Mouse (Mus musculus): ENCODE measurements around the gene Serpini1. TPM values are rescaled to one million over a fixed set of nuclear protein-coding genes. Genes with fewer than 3 reads are reported as not detected.

The Serpini1 gene
- total and polyA plus RNA-seq, 2 experiments from 2014 or later = 91.6 to 168 TPM

GRCm38 (mm10) chr3:75575582-75575981 lies 18.2 kb downstream of the Serpini1 start:
- no peak for ATAC-seq
- no peak for DNase-seq (ENCODE audit: low spot score)
- H3K9me3 ChIP-seq (ENCODE audit: low read length) = no peaks in the 10 kb centered on the region
- no peak for TF ChIP-seq CTCF (IDR thresholded peaks at IDR 0.05; ENCODE audit: low read depth)
- no peaks in the 10 kb centered on the region for H3K27me3 ChIP-seq (ENCODE audit: insufficient read depth, low read length)
- H3K27ac ChIP-seq = no peak overlapping the region
- H3K4me1 ChIP-seq (ENCODE audit: insufficient read depth, low read length) = no peaks in the 10 kb centered on the region
- H3K4me3 ChIP-seq (ENCODE audit: low read length) = no peak overlapping the region
- no peak overlapping the region for H3K4me2 ChIP-seq (ENCODE audit: low read depth, low read length)
- H3K9ac ChIP-seq (replicated peaks; ENCODE audit: low read length) = no peak overlapping the region
- H3K36me3 ChIP-seq (ENCODE audit: insufficient read depth, low read length) = no peaks in the 10 kb centered on the region
- WGBS = 90% methylated on average over 1 of the region's 1 CpGs

- Histone ChIP-seq H3K4me1 (ENCODE audit: insufficient read depth, low read length) (no peaks in the 10 kb centered on the region), H3K9ac (replicated peaks; ENCODE audit: low read length) (no peak overlapping the region), H3K4me3 (ENCODE audit: low read length) (no peak overlapping the region), H3K9me3 (ENCODE audit: low read length) (no peaks in the 10 kb centered on the region), H3K4me2 (ENCODE audit: low read depth, low read length) (no peak overlapping the region), H3K27me3 (ENCODE audit: insufficient read depth, low read length) (no peaks in the 10 kb centered on the region), H3K27ac (no peak overlapping the region), H3K36me3 (ENCODE audit: insufficient read depth, low read length) (no peaks in the 10 kb centered on the region)
- WGBS = 52% methylated on average over 4 of the region's 4 CpGs
- ATAC-seq (peak; percentile 29; the same call in 1 of the 2 replicates), DNase-seq (ENCODE audit: low spot score) (peak; percentile 7)
- peak; percentile 29 for TF ChIP-seq CTCF (IDR thresholded peaks at IDR 0.05; ENCODE audit: low read depth)
Observed at GRCm38 (mm10) chr3:75579352-75579751, 22.0 kb downstream of the Serpini1 start.

GRCm38 (mm10) chr3:75583293-75583692 lies 25.9 kb downstream of the Serpini1 start:
- WGBS = 57% methylated on average over 3 of the region's 3 CpGs
- Histone ChIP-seq H3K4me2 (ENCODE audit: low read depth, low read length) (no peak overlapping the region), H3K9me3 (ENCODE audit: low read length) (no peaks in the 10 kb centered on the region), H3K9ac (replicated peaks; ENCODE audit: low read length) (no peak overlapping the region), H3K27ac (no peak overlapping the region), H3K27me3 (ENCODE audit: insufficient read depth, low read length) (no peaks in the 10 kb centered on the region), H3K4me3 (ENCODE audit: low read length) (no peak overlapping the region), H3K4me1 (ENCODE audit: insufficient read depth, low read length) (no peaks in the 10 kb centered on the region), H3K36me3 (ENCODE audit: insufficient read depth, low read length) (no peaks in the 10 kb centered on the region)
- ATAC-seq = no peak
- TF ChIP-seq CTCF (IDR thresholded peaks at IDR 0.05; ENCODE audit: low read depth) = no peak
- peak; percentile 68 for DNase-seq (ENCODE audit: low spot score)

GRCm38 (mm10) chr3:75584898-75585297 lies 27.6 kb downstream of the Serpini1 start:
- Histone ChIP-seq H3K4me2 (ENCODE audit: low read depth, low read length) (no peak overlapping the region), H3K4me3 (ENCODE audit: low read length) (no peak overlapping the region), H3K36me3 (ENCODE audit: insufficient read depth, low read length) (no peaks in the 10 kb centered on the region), H3K27me3 (ENCODE audit: insufficient read depth, low read length) (no peaks in the 10 kb centered on the region), H3K9me3 (ENCODE audit: low read length) (no peaks in the 10 kb centered on the region), H3K27ac (no peak overlapping the region), H3K9ac (replicated peaks; ENCODE audit: low read length) (no peak overlapping the region), H3K4me1 (ENCODE audit: insufficient read depth, low read length) (no peaks in the 10 kb centered on the region)
- 86% methylated on average over 4 of the region's 4 CpGs for WGBS
- DNase-seq (ENCODE audit: low spot score) (no peak), ATAC-seq (no peak)
- no peak for TF ChIP-seq CTCF (IDR thresholded peaks at IDR 0.05; ENCODE audit: low read depth)

DNA sequence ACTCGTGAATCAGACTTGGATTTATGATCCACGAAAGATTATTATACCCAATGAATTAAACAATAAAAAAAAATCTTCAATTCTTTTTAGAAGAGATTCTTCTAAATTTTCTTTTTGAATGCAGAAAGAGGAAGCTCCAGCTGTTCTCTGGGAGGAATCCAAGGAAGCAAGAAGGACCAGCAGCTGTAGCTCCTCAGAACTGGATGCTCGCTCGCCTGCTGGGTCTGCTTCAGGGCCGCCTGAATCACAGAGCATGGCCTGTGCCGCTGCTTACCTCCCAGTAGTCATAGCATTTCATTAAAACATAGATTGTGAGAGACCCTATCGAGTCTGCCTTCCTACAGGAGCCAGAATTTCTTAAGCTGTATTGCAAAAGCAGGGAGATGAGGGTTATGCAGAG lies 53.7 kb downstream of the Serpini1 start:
- no peak overlapping the region for H3K9ac ChIP-seq (replicated peaks; ENCODE audit: low read length)
- DNase-seq (ENCODE audit: low spot score) (no peak), ATAC-seq (no peak)
- H3K9me3 ChIP-seq (ENCODE audit: low read length) = no peaks in the 10 kb centered on the region
- no peaks in the 10 kb centered on the region for H3K36me3 ChIP-seq (ENCODE audit: insufficient read depth, low read length)
- TF ChIP-seq CTCF (IDR thresholded peaks at IDR 0.05; ENCODE audit: low read depth) = no peak
- H3K4me1 ChIP-seq (ENCODE audit: insufficient read depth, low read length) = no peaks in the 10 kb centered on the region
- H3K4me3 ChIP-seq (ENCODE audit: low read length) = no peak overlapping the region
- no peak overlapping the region for H3K27ac ChIP-seq
- no peak overlapping the region for H3K4me2 ChIP-seq (ENCODE audit: low read depth, low read length)
- 69% methylated on average over 7 of the region's 7 CpGs for WGBS
- no peaks in the 10 kb centered on the region for H3K27me3 ChIP-seq (ENCODE audit: insufficient read depth, low read length)

DNA sequence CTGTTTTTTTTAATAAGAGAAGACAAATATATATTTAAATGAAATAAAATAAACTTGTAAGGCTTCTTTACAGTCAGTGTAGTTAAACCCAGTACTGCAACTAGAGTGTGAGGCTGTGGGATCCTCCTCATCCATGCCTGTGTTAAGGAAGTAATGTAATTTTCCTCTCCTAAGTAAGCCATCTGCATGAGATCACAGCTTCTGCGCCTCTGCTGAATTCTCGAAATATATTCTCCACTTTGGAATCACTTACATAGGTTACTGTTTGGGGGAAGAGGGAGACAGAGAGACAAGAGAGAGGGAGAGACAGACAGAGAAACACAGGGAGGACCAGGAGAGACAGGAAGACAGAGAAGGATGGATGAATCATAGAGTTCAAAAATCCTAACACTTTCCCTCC lies 67.3 kb downstream of the Serpini1 start:
- Histone ChIP-seq H3K36me3 (ENCODE audit: insufficient read depth, low read length) (no peaks in the 10 kb centered on the region), H3K9me3 (ENCODE audit: low read length) (no peaks in the 10 kb centered on the region), H3K4me2 (ENCODE audit: low read depth, low read length) (no peak overlapping the region), H3K4me1 (ENCODE audit: insufficient read depth, low read length) (no peaks in the 10 kb centered on the region), H3K9ac (replicated peaks; ENCODE audit: low read length) (no peak overlapping the region), H3K27me3 (ENCODE audit: insufficient read depth, low read length) (no peaks in the 10 kb centered on the region), H3K4me3 (ENCODE audit: low read length) (no peak overlapping the region), H3K27ac (no peak overlapping the region)
- WGBS = 86% methylated on average over 2 of the region's 2 CpGs
- TF ChIP-seq CTCF (IDR thresholded peaks at IDR 0.05; ENCODE audit: low read depth) = no peak
- DNase-seq (ENCODE audit: low spot score) (no peak), ATAC-seq (no peak)

- no peaks in the 10 kb centered on the region for H3K9me3 ChIP-seq (ENCODE audit: low read length)
- no peaks in the 10 kb centered on the region for H3K4me1 ChIP-seq (ENCODE audit: insufficient read depth, low read length)
- H3K27me3 ChIP-seq (ENCODE audit: insufficient read depth, low read length) = no peaks in the 10 kb centered on the region
- no peak overlapping the region for H3K9ac ChIP-seq (replicated peaks; ENCODE audit: low read length)
- H3K4me3 ChIP-seq (ENCODE audit: low read length) = no peak overlapping the region
- no peaks in the 10 kb centered on the region for H3K36me3 ChIP-seq (ENCODE audit: insufficient read depth, low read length)
- WGBS = 76% methylated on average over 4 of the region's 4 CpGs
- ATAC-seq = no peak
- no peak overlapping the region for H3K4me2 ChIP-seq (ENCODE audit: low read depth, low read length)
- no peak for TF ChIP-seq CTCF (IDR thresholded peaks at IDR 0.05; ENCODE audit: low read depth)
- DNase-seq (ENCODE audit: low spot score) = no peak
- no peak overlapping the region for H3K27ac ChIP-seq
Observed at GRCm38 (mm10) chr3:75630988-75631615, 73.8 kb downstream of the Serpini1 start.

Measured in hindbrain, postnatal 0 days (tissue).